Mouse (Mus musculus) C2C12 (cell line): ENCODE results near the gene Arhgap33.

Experiments used
- CTCF ChIP-seq: IDR thresholded peaks from one replicate; pipeline ENCODE4 v1.5.1; 2011; ENCODE audit not compliant: control insufficient read depth, insufficient read depth, insufficient read length
- MYOD1 ChIP-seq: IDR thresholded peaks from one replicate; pipeline ENCODE4 v1.6.1; 2011; ENCODE audit warnings: low read depth; ENCODE audit not compliant: control insufficient read depth, insufficient read length
- USF1 ChIP-seq: IDR thresholded peaks from one replicate; pipeline ENCODE4 v1.6.1; 2011; ENCODE audit warnings: low read depth, mild to moderate bottlenecking, control low read depth, moderate library complexity

DNA sequence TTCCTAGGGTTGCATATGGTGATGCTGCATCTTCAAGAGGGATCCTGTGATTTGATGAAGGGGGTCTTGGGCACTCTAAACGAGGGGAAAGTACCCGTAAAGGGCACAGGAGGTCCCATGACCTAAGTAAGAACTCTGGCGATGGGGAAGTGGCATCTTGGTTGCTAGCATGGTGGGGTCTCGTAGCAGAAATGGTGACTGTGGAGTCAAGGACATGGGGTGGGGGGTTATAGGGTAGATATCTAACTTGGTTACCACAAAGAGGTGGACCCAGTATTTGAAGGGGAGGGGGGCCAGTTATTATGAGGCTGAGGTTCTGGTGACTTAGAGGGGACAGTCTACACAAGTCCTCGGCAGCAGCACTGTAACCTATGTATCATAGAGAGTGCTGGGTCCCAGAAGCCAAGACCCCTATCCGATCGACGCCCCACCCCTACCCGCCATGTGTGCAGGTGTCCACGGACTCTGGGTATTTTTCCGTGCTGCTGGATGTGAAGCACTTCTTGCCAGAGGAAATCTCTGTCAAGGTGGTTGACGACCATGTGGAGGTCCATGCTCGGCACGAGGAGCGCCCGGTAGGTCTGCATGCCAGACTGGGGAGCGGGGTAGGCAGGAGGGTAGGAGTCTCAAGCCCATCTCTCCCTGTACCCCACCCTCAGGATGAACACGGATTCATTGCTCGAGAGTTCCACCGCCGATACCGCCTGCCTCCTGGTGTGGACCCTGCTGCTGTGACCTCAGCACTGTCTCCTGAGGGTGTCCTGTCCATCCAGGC lies 19.1 kb upstream of the Arhgap33 start:
- TF ChIP-seq CTCF: no peak
- no peak for TF ChIP-seq USF1
- TF ChIP-seq MYOD1: no peak
